ENCODE assay signal across 13 mouse cellular contexts in the genomic region with DNA sequence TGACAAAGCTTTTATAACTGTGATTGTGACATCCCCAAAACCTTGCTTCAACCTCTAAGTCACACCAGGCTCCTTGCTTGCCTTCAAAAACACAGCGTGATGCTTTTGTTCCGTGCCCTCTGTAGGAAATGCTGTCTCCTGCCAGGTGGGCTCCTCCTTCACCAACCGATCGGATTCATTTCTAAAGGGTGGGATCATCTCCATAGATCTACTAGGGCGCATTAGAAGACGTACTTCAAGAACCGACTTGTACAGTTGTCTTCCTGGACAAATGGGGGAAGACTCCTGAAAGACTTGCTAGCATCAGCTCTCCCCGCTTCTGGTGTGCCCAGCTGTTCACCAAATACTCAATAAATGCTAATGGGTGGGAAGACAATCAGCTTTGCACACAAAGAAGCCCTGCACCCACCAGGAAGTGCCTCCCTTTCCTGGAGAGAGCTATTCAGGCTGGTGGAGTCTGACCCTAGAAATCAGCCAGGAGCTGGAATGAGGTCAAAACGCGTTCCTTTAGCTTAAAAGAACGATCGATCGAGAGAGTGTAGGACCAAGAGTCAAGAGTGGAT. TPM values are rescaled to one million over a fixed set of nuclear protein-coding genes. Genes with fewer than 3 reads are reported as not detected.
A peak's percentile ranks its signal among the peaks of the same experiment; 100 is the strongest.
DNase-seq lines count a peak whose midpoint lies in the region; TF ChIP-seq lines count a peak whose summit lies in the region.
"Had no signal": no experiment of that assay in that cellular context is flagged by ENCODE, and none has a peak within 500 bp of the region (broad histone marks: within the 10 kb centered on the region; RNA-seq: fewer than 3 reads in every experiment).

No protein-coding gene starts in this region.

- DNase-seq in kidney, adult 2 months: peak; percentile 20
- no peak for DNase-seq in kidney, postnatal 14 days
- DNase-seq in ES-E14 (ENCODE audit: low read depth, low spot score): peak; percentile 66
- peak; percentile 31 for DNase-seq in limb, embryonic 10.5 days (ENCODE audit: low spot score)
- no peak for DNase-seq in layer of hippocampus, adult 2 months (ENCODE audit: low spot score in 2 of 2)
- no peak for DNase-seq in c-Kit-positive CD71-positive TER-119-positive erythroid progenitor cells, embryonic 14.5 days (ENCODE audit: low spot score)
- DNase-seq: cerebellum, adult 9-11 months; kidney, adult 18-20 months; thymus, adult 2 months had no signal

- WGBS in kidney, adult 2 months: 51% methylated on average over 13 of the region's 13 CpGs
- 43% methylated on average over 13 of the region's 13 CpGs for WGBS in limb, embryonic 10.5 days

- H3K4me1 ChIP-seq in kidney, adult 2 months (ENCODE audit: control insufficient read depth, insufficient read depth, low read length): peaks cover 9% of the 10 kb centered on the region; the same call in 1 of the 2 replicates
- peaks cover 2 to 7% of the 10 kb centered on the region in 2 experiments; a peak in 1 of 4 replicates for H3K4me1 ChIP-seq in ES-E14 (ENCODE audit: control insufficient read depth in 2 of 2, insufficient read depth in 2 of 2, low read length in 2 of 2, poor library complexity in 1 of 2)
- H3K4me1 ChIP-seq in brown adipose tissue, adult 24 weeks (ENCODE audit: control insufficient read depth, insufficient read depth, insufficient read length, low read length): peaks cover 19% of the 10 kb centered on the region
- peaks cover 17% of the 10 kb centered on the region for H3K4me1 ChIP-seq in limb, embryonic 10.5 days
- H3K4me1 ChIP-seq: heart, embryonic 10.5 days; limb, embryonic 15.5 days had no signal

- H3K27me3 ChIP-seq in kidney, adult 2 months (replicated peaks; ENCODE audit: control insufficient read depth, insufficient read depth, low read length): no peaks in the 10 kb centered on the region
- H3K27me3 ChIP-seq in limb, embryonic 10.5 days (ENCODE audit: low read depth, poor library complexity, severe bottlenecking): 0 out of 2 replicates have a peak, but pooled peaks cover 7% of the 10 kb centered on the region
- H3K27me3 ChIP-seq: limb, embryonic 15.5 days had no signal

- H3K9me3 ChIP-seq in ES-E14 (ENCODE audit: control insufficient read depth, insufficient read depth, low read depth, low read length): no peaks in the 10 kb centered on the region
- H3K9me3 ChIP-seq in limb, embryonic 10.5 days (replicated peaks): no peaks in the 10 kb centered on the region
- H3K9me3 ChIP-seq: heart, embryonic 10.5 days; limb, embryonic 15.5 days had no signal

- no peak for TF ChIP-seq CTCF in kidney, adult 2 months (conservative IDR thresholded peaks at IDR 0.05; ENCODE audit: insufficient read depth, insufficient read length, low read depth, low read length)
- no peak for TF ChIP-seq CTCF in layer of hippocampus, adult 2 months (conservative IDR thresholded peaks at IDR 0.05)

- H3K27ac ChIP-seq in kidney, adult 2 months (ENCODE audit: insufficient read depth, low read depth, low read length): no peak overlapping the region
- peak overlapping the region; percentile 92; the same call in 1 of the 2 replicates for H3K27ac ChIP-seq in ES-E14 (ENCODE audit: insufficient read depth, low read depth, low read length, poor library complexity, severe bottlenecking)
- H3K27ac ChIP-seq in brown adipose tissue, adult 24 weeks (replicated peaks; ENCODE audit: low read depth, low read length): peak overlapping the region; percentile 58
- H3K27ac ChIP-seq in limb, embryonic 10.5 days: no peak overlapping the region
- H3K27ac ChIP-seq in layer of hippocampus, adult 2 months: no peak overlapping the region
- H3K27ac ChIP-seq: heart, embryonic 10.5 days; limb, embryonic 15.5 days had no signal

- peak overlapping the region; percentile 1; the same call in 1 of the 2 replicates for H3K4me3 ChIP-seq in kidney, adult 2 months (ENCODE audit: insufficient read depth, low read depth, low read length)
- H3K4me3 ChIP-seq in ES-E14 (ENCODE audit: insufficient read depth in 1 of 2, low read depth in 1 of 2, low read length in 2 of 2, poor library complexity in 1 of 2, severe bottlenecking in 1 of 2): peak overlapping the region; percentile 28 to 64
- peak overlapping the region; percentile 41 for H3K4me3 ChIP-seq in brown adipose tissue, adult 24 weeks (ENCODE audit: insufficient read depth, low read depth, low read length)
- no peak overlapping the region for H3K4me3 ChIP-seq in limb, embryonic 10.5 days
- no peak overlapping the region for H3K4me3 ChIP-seq in layer of hippocampus, adult 2 months
- H3K4me3 ChIP-seq: heart, embryonic 10.5 days; limb, embryonic 15.5 days had no signal

- in situ Hi-C loops in ES-E14 (cut with MboI; ENCODE audit: low sequenced_read_pairs in 2 of 2, unreplicated experiment in 2 of 2): no loop called here

- no peak for TF ChIP-seq POLR2A in kidney, adult 2 months (IDR thresholded peaks at IDR 0.05; ENCODE audit: low read depth, low read length)

- no peaks in the 10 kb centered on the region for H3K36me3 ChIP-seq in kidney, adult 2 months (ENCODE audit: control insufficient read depth, insufficient read depth, low read length)
- peaks cover 8% of the 10 kb centered on the region for H3K36me3 ChIP-seq in ES-E14 (ENCODE audit: control insufficient read depth, insufficient read depth, low read length, poor library complexity, severe bottlenecking)
- H3K36me3 ChIP-seq in limb, embryonic 10.5 days: no peaks in the 10 kb centered on the region
- H3K36me3 ChIP-seq: heart, embryonic 10.5 days; limb, embryonic 15.5 days had no signal

- H3K9ac ChIP-seq in ES-E14 (ENCODE audit: insufficient read depth, low read depth, low read length, poor library complexity, severe bottlenecking): peak overlapping the region; percentile 25; the same call in 1 of the 2 replicates
- H3K9ac ChIP-seq: limb, embryonic 15.5 days had no signal

TF ChIP-seq in ES-E14, 5 proteins besides CTCF, POLR2A, EP300 and RAD21:
- no peak for TF ChIP-seq MAFK (IDR thresholded peaks at IDR 0.05; ENCODE audit: insufficient read depth, low read depth, low read length)
- no peak for TF ChIP-seq ZC3H11A (IDR thresholded peaks at IDR 0.05; ENCODE audit: borderline replicate concordance, low read depth, low read length)
- no peak for TF ChIP-seq HCFC1 (IDR thresholded peaks at IDR 0.05; ENCODE audit: borderline replicate concordance, insufficient read depth, low read length)
- no peak for TF ChIP-seq ZNF384 (IDR thresholded peaks at IDR 0.05; ENCODE audit: low read depth, low read length)
- TF ChIP-seq CHD2 (IDR thresholded peaks at IDR 0.05; ENCODE audit: low read depth, low read length): peak; percentile 24; the same call in 1 of the 2 replicates

RNA-seq across cellular contexts. Expression of gene Hoxa1, which starts 53.0 kb away (rescaled TPM):
- polyA plus RNA-seq in kidney, adult 2 months (2012; rRNA removed): 1.2 and 1.3 TPM in 2 replicates
- total RNA-seq in ES-E14 (2012; rRNA removed): 1.1 and 3.5 TPM in 2 replicates
- 0.50 and 0.99 TPM in 2 replicates for polyA plus RNA-seq in brown adipose tissue, adult 24 weeks (2012; ENCODE audit: insufficient read depth, insufficient read length, missing spikeins)
- polyA plus RNA-seq in limb, embryonic 10.5 days (2016; fragmentation: Nextera tagmentation; extraction: Ambion mirVana): 1.3 and 1.9 TPM in 2 replicates
- not detected for total RNA-seq in layer of hippocampus, adult 2 months (2021)
- total RNA-seq: monocyte, adult 5-6 weeks had no signal

RNA-seq across cellular contexts. Expression of gene Hoxa2, which starts 59.5 kb away (rescaled TPM):
- 1.3 and 1.6 TPM in 2 replicates for polyA plus RNA-seq in kidney, adult 2 months (2012; rRNA removed)
- 0.27 TPM in 1 of 2 replicates, not detected in the other for total RNA-seq in ES-E14 (2012; rRNA removed)
- 2.9 TPM in 1 of 2 replicates, not detected in the other for polyA plus RNA-seq in brown adipose tissue, adult 24 weeks (2012; ENCODE audit: insufficient read depth, insufficient read length, missing spikeins)
- 4.5 and 5.3 TPM in 2 replicates for polyA plus RNA-seq in limb, embryonic 10.5 days (2016; fragmentation: Nextera tagmentation; extraction: Ambion mirVana)
- not detected for total RNA-seq in layer of hippocampus, adult 2 months (2021)
- total RNA-seq: monocyte, adult 5-6 weeks had no signal

Comparison
In these comparisons a context has a peak if more than half of its experiments do, and no peak if none do; other contexts are left out.
1. DNase-seq: peak in kidney, adult 2 months (single experiment), ES-E14 (single experiment) and limb, embryonic 10.5 days (single experiment); none in kidney, postnatal 14 days (single experiment), layer of hippocampus, adult 2 months (0 of 2) and c-Kit-positive CD71-positive TER-119-positive erythroid progenitor cells, embryonic 14.5 days (single experiment).
2. H3K27ac ChIP-seq: peak in ES-E14 (single experiment) and brown adipose tissue, adult 24 weeks (single experiment); none in kidney, adult 2 months (single experiment), limb, embryonic 10.5 days (single experiment) and layer of hippocampus, adult 2 months (single experiment).
3. H3K4me3 ChIP-seq: peak in kidney, adult 2 months (single experiment), ES-E14 (2 of 2) and brown adipose tissue, adult 24 weeks (single experiment); none in limb, embryonic 10.5 days (single experiment) and layer of hippocampus, adult 2 months (single experiment).